Mouse (Mus musculus): Measurements from ENCODE around the gene Fmo9. TPM values are rescaled to one million over a fixed set of nuclear protein-coding genes. Genes with fewer than 3 reads are reported as not detected.

The Fmo9 gene
- not detected in 2 replicates for polyA plus RNA-seq (2012; rRNA removed)

DNA sequence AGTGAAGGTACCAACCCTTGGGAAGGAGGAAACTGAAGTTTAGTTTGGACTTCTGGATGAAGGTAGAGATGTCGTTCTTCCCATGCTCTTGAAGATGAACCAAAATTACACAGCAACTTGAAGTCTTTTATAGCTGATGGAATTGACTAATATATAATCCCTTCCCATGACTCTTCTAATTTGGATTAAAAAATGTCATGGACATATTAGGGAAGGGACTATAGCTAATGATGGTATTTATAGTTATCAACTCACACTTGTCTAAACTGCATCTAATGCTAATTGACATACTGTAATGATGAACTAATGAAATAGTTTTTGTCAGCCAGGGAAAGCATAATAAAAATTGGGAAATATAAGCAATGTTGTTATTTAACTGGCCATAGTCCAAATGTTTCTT is at the start of gene Fmo9:
Fmo9 (minus strand) TSS at position 101 of the 400 bp plus-strand sequence.
- Histone ChIP-seq H3K4me3 (ENCODE audit: insufficient read depth, low read length) (no peak within 1 kb of the TSS), H3K4me1 (ENCODE audit: control insufficient read depth, insufficient read depth, low read length) (no peaks in the 10 kb centered on the region), H3K27ac (ENCODE audit: insufficient read depth, low read length) (no peak within 1 kb of the TSS)
- TF ChIP-seq CTCF (IDR thresholded peaks at IDR 0.05; ENCODE audit: extremely low read depth, insufficient read depth, low read length) (no peak), POLR2A (IDR thresholded peaks at IDR 0.05; ENCODE audit: extremely low read depth, insufficient read depth, low read length) (no peak)

DNA sequence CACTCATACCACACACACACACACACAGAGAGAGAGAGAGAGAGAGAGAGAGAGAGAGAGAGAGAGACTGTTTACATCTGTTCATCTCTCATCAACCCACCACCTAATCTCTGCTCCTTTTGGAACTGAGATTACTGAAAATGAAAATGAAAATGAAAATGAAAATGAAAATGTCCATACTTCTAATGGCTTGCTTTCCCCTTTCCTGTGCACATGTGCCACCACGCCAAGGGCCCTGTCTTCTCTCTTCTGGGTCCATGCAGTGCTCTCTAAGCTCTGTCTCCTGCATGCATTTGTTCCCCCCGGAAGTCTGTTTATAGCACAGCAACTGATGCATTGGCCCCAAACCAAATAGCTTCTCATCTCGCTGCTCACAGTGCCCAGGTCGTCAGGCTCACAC is 49.2 kb upstream of the Fmo9 start:
- no peak for TF ChIP-seq POLR2A (IDR thresholded peaks at IDR 0.05; ENCODE audit: extremely low read depth, insufficient read depth, low read length)
- no peak for TF ChIP-seq CTCF (IDR thresholded peaks at IDR 0.05; ENCODE audit: extremely low read depth, insufficient read depth, low read length)
- no peak overlapping the region for H3K27ac ChIP-seq (ENCODE audit: insufficient read depth, low read length)
- H3K4me3 ChIP-seq (ENCODE audit: insufficient read depth, low read length): no peak overlapping the region
- no peaks in the 10 kb centered on the region for H3K4me1 ChIP-seq (ENCODE audit: control insufficient read depth, insufficient read depth, low read length)

DNA sequence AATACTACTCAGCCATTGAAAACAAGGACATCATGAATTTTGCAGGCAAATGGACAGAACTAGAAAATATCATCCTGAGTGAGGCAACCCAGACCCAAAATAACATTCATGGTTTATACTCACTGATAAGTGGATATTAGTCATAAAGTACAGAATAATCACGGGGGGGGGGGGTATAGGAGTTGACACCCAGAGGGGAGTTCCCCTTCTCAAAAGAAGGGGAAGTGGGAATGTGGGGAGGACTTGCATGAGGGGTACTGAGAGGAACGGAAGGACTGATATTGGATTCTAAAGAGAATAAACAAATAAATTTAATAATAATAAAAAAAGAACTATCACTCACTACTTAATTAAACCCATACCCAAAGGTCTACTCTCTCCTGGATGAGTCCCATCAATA is 48.6 kb upstream of the Fmo9 start:
- Histone ChIP-seq H3K27ac (ENCODE audit: insufficient read depth, low read length) (no peak overlapping the region), H3K4me3 (ENCODE audit: insufficient read depth, low read length) (no peak overlapping the region), H3K4me1 (ENCODE audit: control insufficient read depth, insufficient read depth, low read length) (no peaks in the 10 kb centered on the region)
- TF ChIP-seq POLR2A (IDR thresholded peaks at IDR 0.05; ENCODE audit: extremely low read depth, insufficient read depth, low read length) (no peak), CTCF (IDR thresholded peaks at IDR 0.05; ENCODE audit: extremely low read depth, insufficient read depth, low read length) (no peak)

DNA sequence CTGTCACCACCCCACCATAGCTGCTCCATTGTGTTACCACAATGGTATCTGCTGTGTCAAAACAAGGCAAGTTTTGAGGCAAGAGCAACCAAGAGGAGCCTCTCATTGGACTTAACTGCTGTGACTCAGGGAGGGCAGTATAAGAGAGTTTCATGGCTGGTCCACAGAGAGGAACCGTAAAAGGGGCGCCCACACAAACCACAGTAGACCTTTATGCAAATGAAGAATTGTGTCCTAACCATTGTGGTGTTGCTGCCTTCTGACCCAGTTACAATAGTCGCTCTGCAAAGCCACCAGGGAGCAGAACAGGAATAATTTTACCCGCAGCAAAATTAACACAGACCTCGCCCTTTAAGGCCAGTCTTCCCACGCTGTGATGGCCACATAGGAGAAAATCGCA is 29.2 kb upstream of the Fmo9 start:
- H3K4me3 ChIP-seq (ENCODE audit: insufficient read depth, low read length): no peak overlapping the region
- no peak for TF ChIP-seq POLR2A (IDR thresholded peaks at IDR 0.05; ENCODE audit: extremely low read depth, insufficient read depth, low read length)
- no peak for TF ChIP-seq CTCF (IDR thresholded peaks at IDR 0.05; ENCODE audit: extremely low read depth, insufficient read depth, low read length)
- no peaks in the 10 kb centered on the region for H3K4me1 ChIP-seq (ENCODE audit: control insufficient read depth, insufficient read depth, low read length)
- H3K27ac ChIP-seq (ENCODE audit: insufficient read depth, low read length): no peak overlapping the region

DNA sequence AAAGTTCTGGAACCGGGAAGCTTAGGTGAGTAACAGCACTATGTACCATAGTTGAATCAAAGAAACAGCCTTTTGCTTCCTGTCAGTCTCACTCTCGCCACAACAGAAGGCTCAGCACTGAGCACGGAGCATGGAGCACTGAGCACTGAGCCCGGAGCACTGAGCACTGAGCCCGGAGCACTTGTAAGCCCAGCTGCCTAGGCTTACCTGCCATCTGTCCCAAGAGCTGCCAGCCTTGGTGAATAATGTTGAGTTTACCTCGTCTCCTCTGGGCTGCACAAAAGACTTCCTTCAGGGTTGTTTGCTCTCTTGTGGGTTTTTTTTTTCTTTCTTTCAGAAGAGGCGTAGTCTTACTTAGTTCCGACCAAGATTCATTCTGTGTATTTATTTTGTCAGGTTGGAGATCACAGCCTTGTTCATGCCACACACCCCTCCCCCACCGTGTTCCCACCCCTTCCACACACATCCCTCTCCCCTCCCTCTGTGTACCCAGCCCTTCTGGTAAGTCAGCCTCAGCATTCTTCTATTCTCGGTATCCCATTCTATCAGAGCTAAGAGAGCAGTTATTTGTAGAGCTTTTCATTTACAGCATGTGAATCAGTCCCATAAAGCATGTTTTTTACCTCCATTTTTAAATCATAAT is 20.7 kb upstream of the Fmo9 start:
- TF ChIP-seq POLR2A (IDR thresholded peaks at IDR 0.05; ENCODE audit: extremely low read depth, insufficient read depth, low read length): no peak
- no peak for TF ChIP-seq CTCF (IDR thresholded peaks at IDR 0.05; ENCODE audit: extremely low read depth, insufficient read depth, low read length)
- Histone ChIP-seq H3K27ac (ENCODE audit: insufficient read depth, low read length) (no peak overlapping the region), H3K4me1 (ENCODE audit: control insufficient read depth, insufficient read depth, low read length) (no peaks in the 10 kb centered on the region), H3K4me3 (ENCODE audit: insufficient read depth, low read length) (no peak overlapping the region)

DNA sequence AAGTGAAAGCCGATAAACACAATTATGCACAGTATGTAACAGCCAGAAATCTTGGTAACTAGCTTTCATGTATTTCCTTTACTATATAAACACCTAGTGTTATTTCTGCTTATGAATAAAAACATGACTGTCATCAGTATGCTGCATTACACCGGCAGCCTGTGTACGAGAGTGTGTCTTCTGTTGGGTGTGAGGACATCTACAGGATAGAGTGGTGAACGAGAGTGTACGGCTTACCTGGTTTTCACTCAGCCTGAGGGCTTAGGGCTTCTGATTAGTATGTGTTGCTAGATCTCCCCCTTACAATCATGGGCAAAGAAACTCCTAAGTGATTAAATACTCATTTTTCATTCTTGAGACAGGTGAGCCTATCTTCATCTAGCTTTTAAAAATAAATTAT is 12.4 kb downstream of the Fmo9 start:
- Histone ChIP-seq H3K27ac (ENCODE audit: insufficient read depth, low read length) (no peak overlapping the region), H3K4me3 (ENCODE audit: insufficient read depth, low read length) (no peak overlapping the region), H3K4me1 (ENCODE audit: control insufficient read depth, insufficient read depth, low read length) (no peaks in the 10 kb centered on the region)
- no peak for TF ChIP-seq CTCF (IDR thresholded peaks at IDR 0.05; ENCODE audit: extremely low read depth, insufficient read depth, low read length)

DNA sequence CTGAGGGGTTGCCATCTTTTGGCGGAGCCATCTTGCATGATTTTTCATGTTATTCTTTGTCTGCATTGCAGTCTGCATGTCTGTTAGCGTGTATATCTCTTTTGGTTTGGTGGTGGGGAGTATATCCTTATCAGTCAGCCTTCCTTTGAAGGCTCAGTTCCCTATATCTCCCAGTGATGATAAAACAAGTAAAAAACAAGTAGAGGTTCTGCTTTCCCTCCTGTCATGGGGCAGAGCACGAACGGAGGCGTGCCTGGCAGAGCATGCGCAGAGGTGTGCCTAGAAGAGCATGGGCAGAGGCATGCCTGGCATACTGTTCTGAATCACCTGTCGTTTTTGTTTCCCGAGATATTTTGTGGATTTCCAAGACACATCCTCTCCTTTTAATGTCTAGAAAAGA is 20.8 kb downstream of the Fmo9 start:
- TF ChIP-seq POLR2A (IDR thresholded peaks at IDR 0.05; ENCODE audit: extremely low read depth, insufficient read depth, low read length) (no peak), CTCF (IDR thresholded peaks at IDR 0.05; ENCODE audit: extremely low read depth, insufficient read depth, low read length) (no peak)
- no peaks in the 10 kb centered on the region for H3K4me1 ChIP-seq (ENCODE audit: control insufficient read depth, insufficient read depth, low read length)
- no peak overlapping the region for H3K27ac ChIP-seq (ENCODE audit: insufficient read depth, low read length)
- no peak overlapping the region for H3K4me3 ChIP-seq (ENCODE audit: insufficient read depth, low read length)

DNA sequence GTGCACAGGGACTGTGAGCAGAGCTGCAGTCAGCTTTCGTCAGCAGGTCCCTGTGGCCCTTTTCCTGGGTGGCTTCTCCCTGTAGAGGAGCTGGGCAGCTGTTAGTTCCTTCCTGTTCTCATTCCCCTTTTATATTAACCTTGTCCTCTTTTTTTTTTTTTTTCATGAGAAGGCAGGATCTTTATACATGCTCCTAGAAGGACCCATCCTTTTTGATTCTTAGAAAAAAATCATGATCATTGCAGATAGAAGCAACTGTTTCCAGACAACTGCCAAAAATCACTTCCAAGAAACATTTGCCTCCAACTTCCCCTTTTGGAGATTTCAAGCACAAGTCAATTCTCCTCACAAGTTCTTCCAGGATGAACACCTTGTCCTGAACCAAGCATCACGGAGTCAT is 34.1 kb downstream of the Fmo9 start, which contains the start of gene Gm4847:
Gm4847 (minus strand) TSS at position 101 of the 400 bp plus-strand sequence.
- no peak for TF ChIP-seq CTCF (IDR thresholded peaks at IDR 0.05; ENCODE audit: extremely low read depth, insufficient read depth, low read length)
- no peaks in the 10 kb centered on the region for H3K4me1 ChIP-seq (ENCODE audit: control insufficient read depth, insufficient read depth, low read length)

More for the DNA sequence above, 34.1 kb downstream of the Fmo9 start, which contains the start of gene Gm4847:
- Histone ChIP-seq H3K27ac (ENCODE audit: insufficient read depth, low read length) (no peak within 1 kb of the TSS), H3K4me3 (ENCODE audit: insufficient read depth, low read length) (no peak within 1 kb of the TSS)

Other genes with a start within 250 kb of the Fmo9 start
- gene Gm4846, start 184.3 kb downstream of the Fmo9 start, polyA plus RNA-seq (2012; rRNA removed): not detected in 2 replicates
- 0.04 TPM in 2 replicates for gene Gm4847, start 34.2 kb downstream of the Fmo9 start, polyA plus RNA-seq (2012; rRNA removed)

Measured in cortical plate, adult 2 months (tissue).